Mouse (Mus musculus): Measurements from ENCODE around the gene Rab3gap2. TPM values are rescaled to one million over a fixed set of nuclear protein-coding genes. Genes with fewer than 3 reads are reported as not detected.

The Rab3gap2 gene
- 5.8 TPM for polyA plus RNA-seq (2014; fragmentation: Illumina TruSeq; extraction: RNeasy Lipid Tissue Mini Kit (QIAGEN cat#74804); ENCODE audit: low read depth, low replicate concordance)

DNA sequence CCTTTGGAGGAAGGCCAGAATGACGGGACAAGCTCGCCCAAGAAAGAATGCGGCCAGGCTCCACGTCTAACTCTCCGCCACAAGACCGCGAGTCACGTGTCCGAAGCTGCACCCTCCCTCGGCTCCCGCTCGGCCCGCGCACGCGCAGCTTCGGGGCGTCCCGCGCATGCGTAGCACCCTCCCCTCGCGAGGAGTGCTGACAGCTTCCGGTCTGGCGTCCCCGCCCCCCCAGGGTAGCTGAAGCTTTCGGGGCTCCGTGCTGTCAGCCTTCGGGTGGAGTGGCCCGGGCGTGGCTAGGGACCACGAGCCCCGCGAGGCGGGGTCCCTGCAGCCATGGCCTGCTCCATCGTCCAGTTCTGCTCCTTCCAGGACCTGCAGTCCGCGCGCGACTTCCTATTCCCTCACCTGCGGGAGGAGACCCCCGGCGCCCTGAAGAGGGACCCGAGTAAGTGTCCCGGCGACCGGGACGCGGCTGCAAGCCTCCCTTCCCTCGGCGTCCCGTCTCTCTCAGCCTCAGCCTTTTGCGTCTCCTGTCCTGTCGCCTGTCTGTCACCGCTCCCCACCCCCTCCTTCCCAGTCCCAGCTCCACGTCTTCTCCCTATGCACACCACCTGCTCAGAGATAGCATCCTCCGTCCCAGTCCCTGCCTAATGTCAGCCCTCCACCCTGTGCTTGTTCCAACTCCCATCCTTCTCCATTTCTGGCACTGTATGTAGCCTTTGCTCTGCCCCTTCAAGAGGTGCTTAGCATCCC is at the start of gene Rab3gap2:
Rab3gap2 (plus strand) TSS at position 209 of the 753 bp plus-strand sequence.

DNA sequence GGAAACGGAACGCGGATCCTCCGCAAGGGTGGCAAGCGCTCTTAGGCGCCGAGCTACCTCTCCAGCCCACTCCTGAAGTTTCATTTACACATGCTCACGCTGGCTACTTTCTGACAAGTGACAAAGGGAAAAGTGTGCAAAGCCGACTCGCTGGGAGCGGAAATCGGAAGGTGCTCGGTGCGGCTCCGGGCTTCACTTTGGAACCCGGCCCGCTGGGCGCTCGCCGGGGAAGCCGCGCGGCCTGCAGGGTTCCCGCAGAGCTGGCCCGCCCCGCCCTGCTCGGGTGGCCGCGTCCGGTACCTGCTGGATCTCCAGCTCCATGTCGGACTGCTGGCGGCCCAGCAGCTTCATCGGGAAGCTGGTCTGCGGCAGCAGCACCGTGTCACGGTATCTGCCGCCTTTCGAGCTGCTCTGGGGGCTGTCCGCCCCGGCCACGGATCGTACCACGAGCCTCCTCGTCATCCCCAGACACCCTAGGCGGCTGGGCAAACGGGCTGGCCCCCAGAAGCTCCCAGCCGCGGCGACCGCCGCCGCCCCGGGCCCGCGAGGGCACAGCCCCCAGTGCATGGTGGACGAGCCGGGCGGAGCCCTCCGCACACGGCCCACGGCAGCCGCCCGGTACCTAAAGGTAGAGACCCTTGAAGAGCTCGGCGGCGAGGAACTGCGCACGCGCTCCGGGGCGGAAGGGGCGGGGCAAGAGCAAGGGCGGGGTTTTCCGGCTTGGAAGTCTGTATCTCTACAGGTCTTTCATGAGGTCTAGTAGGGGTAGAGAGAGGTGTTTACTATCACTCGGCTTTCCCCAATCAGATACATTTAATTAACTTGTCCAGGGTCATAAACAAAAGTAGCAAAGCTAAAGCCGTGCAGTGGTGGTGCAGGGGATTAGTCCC is 125.0 kb downstream of the Rab3gap2 start, which contains the start of gene Iars2:
Iars2 (minus strand) TSS at position 676 of the 890 bp plus-strand sequence.

GRCm38 (mm10) chr1:185331983-185332430 is 128.1 kb downstream of the Rab3gap2 start, which contains the start of gene Bpnt1:
Gene Bpnt1 (plus strand): TSS chr1:185332149.

Other genes starting within 250 kb of the Rab3gap2 start
- gene Mark1, start 204.5 kb upstream of the Rab3gap2 start, polyA plus RNA-seq (2014; fragmentation: Illumina TruSeq; extraction: RNeasy Lipid Tissue Mini Kit (QIAGEN cat#74804); ENCODE audit: low read depth, low replicate concordance): 1.7 TPM
- 19.4 TPM for gene Iars2, start 125.3 kb downstream of the Rab3gap2 start, polyA plus RNA-seq (2014; fragmentation: Illumina TruSeq; extraction: RNeasy Lipid Tissue Mini Kit (QIAGEN cat#74804); ENCODE audit: low read depth, low replicate concordance)
- 73.7 TPM for gene Bpnt1, start 128.0 kb downstream of the Rab3gap2 start, polyA plus RNA-seq (2014; fragmentation: Illumina TruSeq; extraction: RNeasy Lipid Tissue Mini Kit (QIAGEN cat#74804); ENCODE audit: low read depth, low replicate concordance)
- gene Eprs, start 158.9 kb downstream of the Rab3gap2 start, polyA plus RNA-seq (2014; fragmentation: Illumina TruSeq; extraction: RNeasy Lipid Tissue Mini Kit (QIAGEN cat#74804); ENCODE audit: low read depth, low replicate concordance): 47.6 TPM

All from liver, adult 10 weeks (tissue).